Mouse (Mus musculus) heart, adult 2 months (tissue): ENCODE measurements around the gene Tex264.

Experiments used
- CTCF ChIP-seq: fragments of 200-600 bp; IDR thresholded peaks from 2 replicates; pipeline ENCODE4 v1.8.1; 2022; ENCODE audit warnings: antibody characterized with exemption, mild to moderate bottlenecking, moderate library complexity
- EP300 ChIP-seq: fragments of 200-500 bp; IDR thresholded peaks from 2 replicates; pipeline ENCODE4 v1.6.1; 2011; ENCODE audit warnings: low read depth, low read length, control low read depth; ENCODE audit not compliant: insufficient read depth
- POLR2A ChIP-seq: fragments of 200-500 bp; IDR thresholded peaks from 2 replicates; pipeline ENCODE4 v1.6.1; 2011; ENCODE audit warnings: mild to moderate bottlenecking, low read depth, low read length, control low read depth; ENCODE audit not compliant: insufficient read depth

- TF ChIP-seq CTCF (no peak), EP300 (no peak), POLR2A (no peak)
Observed at GRCm38 (mm10) chr9:106656820-106657219, 28.9 kb downstream of the Tex264 start.
